Mouse (Mus musculus) intestine, embryonic 16.5 days (tissue): ENCODE data around the gene Zmym1. TPM values are rescaled to one million over a fixed set of nuclear protein-coding genes. Genes with fewer than 3 reads are reported as not detected.
A peak's percentile ranks its signal among the peaks of the same experiment; 100 is the strongest.
"Not testable (repeated sequence)": the region's sequence is repeated elsewhere in the genome, so short reads cannot be mapped to it uniquely, and the experiment has no call there.

Source experiments
- ATAC-seq: fragments of 200-750 bp; cut with Nextera tagmentation; 2 replicates; pipeline ENCODE4 v1.8.0; 2017; ENCODE audit warnings: moderate TSS enrichment, moderate library complexity
- H3K27ac ChIP-seq: fragments of 300-500 bp; sonication (generic); 2 replicates; pipeline ENCODE4 v1.5.1; 2014; ENCODE audit warnings: mild to moderate bottlenecking, low read length
- H3K27me3 ChIP-seq: fragments of 300-500 bp; sonication (generic); replicated peaks from 2 replicates; pipeline ENCODE4 v1.6.1; 2014; ENCODE audit warnings: low read length, control low read depth, mixed read lengths; ENCODE audit not compliant: control insufficient read depth, insufficient read depth
- H3K36me3 ChIP-seq: fragments of 300-500 bp; sonication (generic); 2 replicates; pipeline ENCODE4 v1.6.1; 2014; ENCODE audit warnings: low read length, control low read depth; ENCODE audit not compliant: control insufficient read depth, insufficient read depth
- H3K4me1 ChIP-seq: fragments of 300-500 bp; sonication (generic); 2 replicates; pipeline ENCODE4 v1.6.1; 2014; ENCODE audit warnings: low read length, control low read depth, mixed read lengths; ENCODE audit not compliant: control insufficient read depth, insufficient read depth
- H3K4me2 ChIP-seq: fragments of 300-500 bp; sonication (generic); 2 replicates; pipeline ENCODE4 v1.6.1; 2014; ENCODE audit warnings: low read depth, low read length, control low read depth
- H3K4me3 ChIP-seq: fragments of 300-500 bp; sonication (generic); 2 replicates; pipeline ENCODE4 v1.5.1; 2014; ENCODE audit warnings: mild to moderate bottlenecking, low read length
- H3K9ac ChIP-seq: fragments of 300-500 bp; sonication (generic); 2 replicates; pipeline ENCODE4 v1.6.1; 2014; ENCODE audit warnings: low read depth, low read length
- H3K9me3 ChIP-seq: fragments of 300-500 bp; sonication (generic); 2 replicates; pipeline ENCODE4 v1.6.1; 2016; ENCODE audit warnings: low read length, control low read depth; ENCODE audit not compliant: control insufficient read depth
- WGBS: fragments of 180-500 bp; shearing (Covaris S2); extraction: QIAGEN DNeasy Blood & Tissue Kit; methylation state at CpG from one replicate; pipeline ENCODE4 v1.1.7; 2014; 5-methylcytosine and 5-hydroxymethylcytosine counted together
- polyA plus RNA-seq: library from polyadenylated mRNA; unstranded; fragments of >200 nt; fragmentation: Nextera tagmentation; extraction: Ambion mirVana; gene quantifications from 2 replicates; pipeline ENCODE4 v1.2.1, GENCODE M21; 2015

Gene Zmym1
- polyA plus RNA-seq, 1 experiment from 2014 or later: 10.8 TPM

DNA sequence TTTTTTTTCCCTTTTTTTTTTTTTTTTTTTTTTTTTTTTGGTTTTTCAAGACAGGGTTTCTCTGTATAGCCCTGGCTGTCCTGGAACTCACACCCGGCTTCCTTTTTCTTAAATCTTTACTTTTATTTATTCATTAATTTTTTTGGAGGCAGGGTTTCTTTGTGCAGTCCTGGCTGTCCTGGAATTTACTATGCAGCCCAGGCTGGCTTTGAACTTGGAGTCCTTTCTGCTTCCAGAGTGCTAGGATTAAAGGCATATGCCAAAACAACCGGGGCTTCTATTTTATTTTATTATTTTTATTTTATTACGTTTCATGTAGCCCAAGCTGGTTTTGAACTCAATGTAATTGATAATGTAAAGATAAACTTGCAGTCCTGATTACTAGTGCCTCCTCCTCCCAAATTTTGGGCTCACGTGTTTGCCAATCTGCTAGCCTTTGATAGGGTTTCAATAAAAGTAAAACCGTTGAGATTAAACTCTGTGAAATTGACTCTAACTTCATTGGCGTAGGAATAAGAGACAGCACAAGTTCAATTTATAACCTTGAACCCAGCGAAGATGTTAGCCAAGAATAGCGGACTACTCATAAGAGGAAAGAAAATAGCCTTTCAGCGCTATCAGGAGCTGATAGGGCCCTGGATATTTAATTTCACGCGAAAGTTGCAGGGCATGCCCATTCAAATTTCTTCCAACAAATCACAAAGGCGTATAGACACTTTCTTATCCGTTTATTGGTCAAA is 40.4 kb downstream of the Zmym1 start:
- ATAC-seq: no peak
- no peaks in the 10 kb centered on the region for H3K36me3 ChIP-seq
- H3K27me3 ChIP-seq: no peaks in the 10 kb centered on the region
- H3K4me1 ChIP-seq: peaks cover 14% of the 10 kb centered on the region; the same call in 1 of the 2 replicates
- no peak overlapping the region for H3K27ac ChIP-seq
- no peaks in the 10 kb centered on the region for H3K9me3 ChIP-seq
- WGBS: 12% methylated on average over 13 of the region's 13 CpGs
- peak overlapping the region; percentile 46 for H3K4me3 ChIP-seq
- peak overlapping the region; percentile 58 for H3K4me2 ChIP-seq
- no peak overlapping the region for H3K9ac ChIP-seq

DNA sequence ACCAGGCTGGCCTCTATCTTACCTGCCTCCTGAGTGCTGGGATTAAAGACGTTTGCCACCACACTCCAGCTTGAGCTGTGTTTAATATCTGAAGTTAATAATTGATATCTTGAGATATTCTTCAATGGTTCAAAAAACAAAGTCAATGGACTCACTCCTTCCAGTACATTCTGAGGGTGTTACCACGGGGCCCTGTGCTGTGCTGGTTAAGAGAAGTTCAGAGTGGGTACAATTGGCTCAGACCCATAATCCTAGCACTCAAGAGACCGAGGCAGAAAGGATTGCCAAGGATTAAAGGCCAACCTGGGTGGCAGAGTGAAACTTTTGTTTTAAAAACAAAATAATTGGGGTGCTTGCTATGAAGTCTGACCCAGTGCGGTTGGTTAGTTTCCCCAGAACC is 44.6 kb downstream of the Zmym1 start:
- H3K27ac ChIP-seq: no peak overlapping the region
- H3K9me3 ChIP-seq: no peaks in the 10 kb centered on the region
- no peak for ATAC-seq
- no peaks in the 10 kb centered on the region for H3K36me3 ChIP-seq
- H3K4me1 ChIP-seq: peaks cover 4% of the 10 kb centered on the region; the same call in 1 of the 2 replicates
- H3K27me3 ChIP-seq: no peaks in the 10 kb centered on the region
- no peak overlapping the region for H3K4me3 ChIP-seq
- H3K4me2 ChIP-seq: no peak overlapping the region
- WGBS: 79% methylated on average over 4 of the region's 4 CpGs
- H3K9ac ChIP-seq: no peak overlapping the region

DNA sequence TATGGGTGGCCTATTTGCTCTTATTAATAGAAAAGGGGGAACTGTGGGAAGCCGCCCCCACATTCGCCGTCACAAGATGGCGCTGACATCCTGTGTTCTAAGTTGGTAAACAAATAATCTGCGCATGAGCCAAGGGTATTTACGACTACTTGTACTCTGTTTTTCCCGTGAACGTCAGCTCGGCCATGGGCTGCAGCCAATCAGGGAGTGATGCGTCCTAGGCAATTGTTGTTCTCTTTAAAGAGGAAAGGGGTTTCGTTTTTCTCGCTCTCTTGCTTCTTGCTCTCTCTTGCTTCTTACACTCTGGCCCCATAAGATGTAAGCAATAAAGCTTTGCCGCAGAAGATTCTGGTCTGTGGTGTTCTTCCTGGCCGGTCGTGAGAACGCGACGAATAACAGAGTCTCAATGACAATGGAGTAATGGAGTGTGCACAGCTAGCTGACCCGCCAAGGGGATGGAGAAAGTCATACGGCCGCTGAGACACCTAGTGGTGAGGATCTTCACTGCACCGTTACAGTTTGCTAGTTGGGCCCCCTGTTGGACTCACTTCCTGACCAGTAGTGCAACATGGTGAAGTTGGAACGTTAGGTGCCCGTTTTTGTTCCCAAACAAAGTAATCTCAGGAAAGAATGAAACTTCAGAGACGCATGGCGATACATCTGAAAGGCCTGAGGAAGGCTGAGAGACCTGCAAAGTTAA is 45.5 kb downstream of the Zmym1 start:
- 18% methylated on average over 14 of the region's 26 CpGs for WGBS
- not testable (repeated sequence) for H3K36me3 ChIP-seq

DNA sequence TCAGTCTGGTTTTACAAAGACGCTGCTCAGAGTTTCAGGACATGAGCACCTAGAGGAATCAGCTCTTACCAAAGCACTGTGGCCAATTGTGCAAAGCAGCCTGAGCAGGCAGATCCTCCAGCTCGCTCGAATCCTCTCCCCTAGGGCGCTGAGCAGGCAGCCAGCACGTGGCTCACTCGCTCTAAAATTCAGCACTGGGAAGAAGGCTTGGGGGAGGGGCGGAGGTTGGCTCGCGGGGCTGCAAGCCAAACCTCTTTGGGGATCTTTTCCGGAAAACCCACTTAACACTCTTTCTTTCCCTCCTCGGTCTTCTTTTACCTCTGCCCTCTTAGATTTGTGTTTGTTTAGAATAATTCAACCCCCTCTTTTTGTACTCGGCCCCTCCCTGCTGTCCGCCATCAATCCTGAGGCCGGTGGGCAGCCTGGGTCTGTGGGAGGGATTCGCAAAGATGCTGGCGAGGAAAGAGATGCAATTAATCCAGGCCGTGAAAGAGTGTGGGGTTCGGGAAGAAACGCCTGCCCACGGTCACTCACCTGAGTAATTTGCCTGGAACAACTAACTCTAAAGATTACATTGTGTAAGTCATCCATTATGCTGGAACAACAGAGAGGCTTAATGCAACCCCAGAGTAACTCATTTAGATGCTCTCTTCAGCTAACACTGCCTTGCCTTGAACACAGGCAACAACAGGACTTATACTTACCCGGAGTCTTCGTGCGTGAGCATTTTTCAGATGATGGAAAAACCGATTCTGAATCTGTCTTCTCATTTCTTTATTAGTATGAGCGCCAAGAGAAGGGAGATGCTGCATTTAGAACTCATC is 55.6 kb downstream of the Zmym1 start:
- 19% methylated on average over 25 of the region's 25 CpGs for WGBS
- Histone ChIP-seq H3K4me3 (peak overlapping the region; percentile 33), H3K9ac (peak overlapping the region; percentile 21), H3K27ac (no peak overlapping the region), H3K27me3 (no peaks in the 10 kb centered on the region), H3K9me3 (no peaks in the 10 kb centered on the region), H3K4me1 (peaks cover 6% of the 10 kb centered on the region), H3K36me3 (no peaks in the 10 kb centered on the region), H3K4me2 (peak overlapping the region; percentile 60)
- ATAC-seq: peak; percentile 48; the same call in 1 of the 2 replicates

More for the DNA sequence above, 45.5 kb downstream of the Zmym1 start:
- not testable (repeated sequence) for H3K27ac ChIP-seq, H3K9me3 ChIP-seq, H3K27me3 ChIP-seq, H3K9ac ChIP-seq, H3K4me1 ChIP-seq
- Histone ChIP-seq H3K4me3 (peak overlapping the region; percentile 37), H3K4me2 (0 out of 2 replicates have a peak overlapping the region, but pooled peaks have one; percentile 37)
- ATAC-seq: peak; percentile 94

DNA sequence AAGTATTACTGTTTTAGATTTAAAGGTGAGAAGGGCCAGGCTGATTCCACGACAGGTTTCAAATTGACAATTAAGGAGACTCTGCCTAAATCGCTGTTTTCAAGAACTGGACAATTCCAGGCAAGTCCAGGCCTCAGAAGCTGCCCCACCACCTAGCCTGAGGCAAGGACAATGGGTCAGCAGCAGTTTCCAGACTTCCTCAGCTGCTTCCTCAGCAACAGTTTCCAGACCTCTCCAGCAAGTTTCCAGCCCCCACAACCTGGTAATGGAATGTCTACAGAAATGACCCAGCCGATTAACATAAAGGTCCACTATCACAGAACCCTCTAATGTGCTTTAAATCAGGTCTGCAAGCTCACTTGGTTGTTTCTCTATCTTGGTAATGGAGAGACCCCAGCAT is 56.6 kb downstream of the Zmym1 start:
- Histone ChIP-seq H3K27me3 (no peaks in the 10 kb centered on the region), H3K9me3 (no peaks in the 10 kb centered on the region), H3K4me1 (peaks cover 6% of the 10 kb centered on the region), H3K36me3 (no peaks in the 10 kb centered on the region), H3K27ac (no peak overlapping the region), H3K4me2 (no peak overlapping the region), H3K9ac (no peak overlapping the region), H3K4me3 (no peak overlapping the region)
- ATAC-seq: no peak
- WGBS: 81% methylated on average over 3 of the region's 3 CpGs

DNA sequence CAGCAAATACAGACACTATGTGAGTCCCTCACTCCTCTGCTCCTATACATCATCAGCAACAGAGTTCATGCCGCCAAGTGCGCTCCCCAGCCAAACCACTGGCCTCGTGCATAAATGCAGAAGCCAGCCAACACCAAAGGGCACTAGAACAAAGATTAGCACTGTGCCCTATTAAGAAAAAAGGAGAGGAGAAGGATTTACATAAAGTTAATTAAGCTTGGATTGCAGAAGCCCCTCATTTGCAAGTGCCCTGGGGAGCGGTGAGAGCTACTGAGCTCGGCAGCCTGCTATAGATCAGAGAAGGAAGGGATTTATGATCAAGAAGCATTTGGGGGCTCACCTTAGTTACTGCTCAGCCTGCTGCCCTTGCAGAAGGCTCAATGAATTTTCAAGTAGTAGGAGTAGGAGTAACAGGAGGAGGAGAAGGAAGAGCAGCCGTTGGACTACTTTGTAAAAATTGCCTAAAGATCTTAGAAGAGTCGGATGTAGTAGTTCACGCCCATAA is 60.3 kb downstream of the Zmym1 start:
- Histone ChIP-seq H3K4me2 (no peak overlapping the region), H3K36me3 (no peaks in the 10 kb centered on the region), H3K9me3 (no peaks in the 10 kb centered on the region), H3K4me1 (peaks cover 6% of the 10 kb centered on the region), H3K27me3 (no peaks in the 10 kb centered on the region), H3K4me3 (no peak overlapping the region), H3K27ac (no peak overlapping the region), H3K9ac (no peak overlapping the region)
- no peak for ATAC-seq
- WGBS: 49% methylated on average over 8 of the region's 8 CpGs

DNA sequence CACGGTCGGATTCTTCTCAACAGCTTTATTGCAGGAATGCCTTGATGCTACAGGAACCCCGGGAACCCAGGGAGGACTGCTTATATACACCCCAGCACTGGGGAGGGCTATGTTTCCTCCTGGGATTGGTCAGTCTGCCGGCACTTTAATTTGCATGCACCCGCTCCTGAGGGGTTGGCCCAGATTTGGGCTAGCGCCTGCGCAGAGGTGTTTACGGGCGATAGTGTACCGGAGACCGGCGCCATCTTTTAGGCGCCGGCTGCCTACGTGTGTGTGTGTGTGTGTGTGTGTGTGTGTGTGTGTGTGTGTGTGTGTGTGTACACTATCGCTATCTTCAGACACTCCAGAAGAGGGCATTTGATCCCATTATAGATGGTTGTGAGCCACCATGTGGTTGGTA is 61.6 kb downstream of the Zmym1 start:
- not testable (repeated sequence) for H3K27me3 ChIP-seq, H3K36me3 ChIP-seq, ATAC-seq, H3K4me3 ChIP-seq, H3K9me3 ChIP-seq, H3K9ac ChIP-seq, H3K4me1 ChIP-seq, H3K4me2 ChIP-seq, H3K27ac ChIP-seq
- WGBS: 93% methylated on average over 16 of the region's 16 CpGs
